Mouse (Mus musculus): ENCODE results near the gene Ldhal6b. TPM values are rescaled to one million over a fixed set of nuclear protein-coding genes. Genes with fewer than 3 reads are reported as not detected.

Ldhal6b gene
- polyA plus RNA-seq, 1 experiment from 2014 or later, result 0.17 TPM

DNA sequence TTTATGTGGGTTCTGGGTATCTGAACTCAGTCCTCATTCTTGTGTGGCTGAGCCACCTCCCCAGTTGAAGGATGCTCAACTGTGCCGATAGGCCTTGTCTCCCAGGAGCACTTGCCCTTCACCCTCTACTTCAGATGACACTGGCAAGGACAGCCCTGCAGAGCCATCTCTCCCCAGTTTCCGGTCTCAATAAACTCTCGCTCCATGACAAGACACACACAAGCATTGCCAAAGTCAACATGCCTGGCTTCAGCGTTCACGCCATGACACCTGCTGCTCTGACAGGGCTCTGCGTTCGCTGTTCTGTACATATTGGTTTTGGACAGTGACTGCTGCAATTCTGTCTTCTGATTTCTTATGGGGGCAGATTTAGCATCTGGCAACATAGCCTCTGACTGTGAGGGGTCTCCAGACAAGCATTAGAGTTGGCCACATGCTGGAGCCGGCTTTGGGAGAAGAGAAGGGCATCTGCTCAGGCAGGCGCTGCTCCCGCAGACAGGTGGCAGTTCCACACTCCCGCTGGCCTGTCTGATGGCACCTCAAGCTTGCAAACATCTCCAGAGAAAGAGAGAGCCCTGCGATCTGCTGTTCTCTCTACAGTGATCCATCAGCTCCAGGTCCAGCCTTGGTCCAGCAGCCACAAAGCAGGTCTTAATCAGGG lies 31.6 kb downstream of the Ldhal6b start:
- no peaks in the 10 kb centered on the region for H3K9me3 ChIP-seq
- no peak overlapping the region for H3K9ac ChIP-seq (replicated peaks)
- H3K27me3 ChIP-seq, result no peaks in the 10 kb centered on the region; the same call in none of the 2 replicates
- no peak overlapping the region for H3K4me3 ChIP-seq
- H3K27ac ChIP-seq (replicated peaks), result no peak overlapping the region
- 87% methylated on average over 12 of the region's 12 CpGs for WGBS
- ATAC-seq (ENCODE audit: low FRiP score, low read depth), result no peak
- no peaks in the 10 kb centered on the region for H3K36me3 ChIP-seq
- H3K4me1 ChIP-seq, result peaks cover 4% of the 10 kb centered on the region; the same call in 1 of the 2 replicates
- H3K4me2 ChIP-seq (replicated peaks), result no peak overlapping the region

GRCm38 (mm10) chr17:5385694-5386093 lies 32.9 kb downstream of the Ldhal6b start:
- Histone ChIP-seq H3K27ac (replicated peaks) (no peak overlapping the region), H3K36me3 (no peaks in the 10 kb centered on the region), H3K9ac (replicated peaks) (no peak overlapping the region), H3K4me3 (no peak overlapping the region), H3K4me1 (peaks cover 3% of the 10 kb centered on the region; the same call in 1 of the 2 replicates), H3K27me3 (no peaks in the 10 kb centered on the region; the same call in none of the 2 replicates), H3K9me3 (no peaks in the 10 kb centered on the region), H3K4me2 (replicated peaks) (no peak overlapping the region)
- no peak for ATAC-seq (ENCODE audit: low FRiP score, low read depth)
- 95% methylated on average over 1 of the region's 1 CpGs for WGBS

GRCm38 (mm10) chr17:5377930-5378310 lies 40.6 kb downstream of the Ldhal6b start:
- no peaks in the 10 kb centered on the region; the same call in 1 of the 2 replicates for H3K27me3 ChIP-seq
- WGBS, result 32% methylated on average over 7 of the region's 7 CpGs
- no peaks in the 10 kb centered on the region for H3K9me3 ChIP-seq
- H3K4me1 ChIP-seq, result peaks cover 12% of the 10 kb centered on the region
- H3K9ac ChIP-seq (replicated peaks), result no peak overlapping the region
- no peak for ATAC-seq (ENCODE audit: low FRiP score, low read depth)
- H3K27ac ChIP-seq (replicated peaks), result no peak overlapping the region
- no peaks in the 10 kb centered on the region for H3K36me3 ChIP-seq
- H3K4me2 ChIP-seq (replicated peaks), result peak overlapping the region; percentile 22; the same call in 1 of the 2 replicates
- no peak overlapping the region for H3K4me3 ChIP-seq

GRCm38 (mm10) chr17:5377151-5377929 lies 41.2 kb downstream of the Ldhal6b start:
- peak overlapping the region; percentile 28 for H3K9ac ChIP-seq (replicated peaks)
- no peaks in the 10 kb centered on the region for H3K27me3 ChIP-seq
- H3K36me3 ChIP-seq, result no peaks in the 10 kb centered on the region
- peak overlapping the region; percentile 44 for H3K27ac ChIP-seq (replicated peaks)
- peaks cover 12% of the 10 kb centered on the region for H3K4me1 ChIP-seq
- ATAC-seq (ENCODE audit: low FRiP score, low read depth), result peak; percentile 69; the same call in 1 of the 2 replicates
- WGBS, result 25% methylated on average over 11 of the region's 11 CpGs
- no peaks in the 10 kb centered on the region for H3K9me3 ChIP-seq
- H3K4me2 ChIP-seq (replicated peaks), result peak overlapping the region; percentile 22
- no peak overlapping the region for H3K4me3 ChIP-seq

- Histone ChIP-seq H3K4me1 (peaks cover 11% of the 10 kb centered on the region), H3K27me3 (no peaks in the 10 kb centered on the region), H3K4me2 (replicated peaks) (no peak overlapping the region), H3K4me3 (no peak overlapping the region), H3K27ac (replicated peaks) (no peak overlapping the region), H3K36me3 (no peaks in the 10 kb centered on the region), H3K9ac (replicated peaks) (no peak overlapping the region), H3K9me3 (no peaks in the 10 kb centered on the region)
- 84% methylated on average over 8 of the region's 8 CpGs for WGBS
- ATAC-seq (ENCODE audit: low FRiP score, low read depth), result no peak
Measured at GRCm38 (mm10) chr17:5372951-5373350, 45.6 kb downstream of the Ldhal6b start.

GRCm38 (mm10) chr17:5371521-5371920 lies 47.0 kb downstream of the Ldhal6b start:
- Histone ChIP-seq H3K27me3 (no peaks in the 10 kb centered on the region), H3K4me3 (no peak overlapping the region), H3K4me1 (no peaks in the 10 kb centered on the region), H3K9me3 (no peaks in the 10 kb centered on the region), H3K27ac (replicated peaks) (no peak overlapping the region), H3K4me2 (replicated peaks) (no peak overlapping the region), H3K36me3 (no peaks in the 10 kb centered on the region), H3K9ac (replicated peaks) (no peak overlapping the region)
- 60% methylated on average over 7 of the region's 7 CpGs for WGBS
- ATAC-seq (ENCODE audit: low FRiP score, low read depth), result no peak

- Histone ChIP-seq H3K27me3 (no peaks in the 10 kb centered on the region), H3K9me3 (no peaks in the 10 kb centered on the region), H3K4me3 (no peak overlapping the region), H3K4me2 (replicated peaks) (no peak overlapping the region), H3K9ac (replicated peaks) (no peak overlapping the region), H3K4me1 (0 out of 2 replicates have a peak, but pooled peaks cover 1% of the 10 kb centered on the region), H3K36me3 (no peaks in the 10 kb centered on the region), H3K27ac (replicated peaks) (no peak overlapping the region)
- 77% methylated on average over 4 of the region's 4 CpGs for WGBS
- no peak for ATAC-seq (ENCODE audit: low FRiP score, low read depth)
Measured at GRCm38 (mm10) chr17:5371032-5371431, 47.5 kb downstream of the Ldhal6b start.

Small RNA genes lying within 50 kb of the gene (microRNA-seq; reads per million reads assigned to microRNA genes)
- not detected for gene Gm22475

Other genes with a start within 250 kb of the Ldhal6b start
- gene Tmem242, start 21.5 kb upstream of the Ldhal6b start, polyA plus RNA-seq (2016; fragmentation: Nextera tagmentation; extraction: Ambion mirVana), result 112 and 122 TPM in 2 replicates
- gene Zdhhc14, start 73.8 kb upstream of the Ldhal6b start, polyA plus RNA-seq (2016; fragmentation: Nextera tagmentation; extraction: Ambion mirVana), result 4.1 and 4.3 TPM in 2 replicates